Mouse (Mus musculus) lung, adult 2 months (tissue): ENCODE data around the gene Fam234b.

Experiments used
- CTCF ChIP-seq: fragments of 200-500 bp; IDR thresholded peaks from 2 replicates; pipeline ENCODE4 v1.5.1; 2011; ENCODE audit warnings: mild to moderate bottlenecking, low read length, control low read depth; ENCODE audit not compliant: insufficient read depth
- POLR2A ChIP-seq: fragments of 200-500 bp; IDR thresholded peaks from 2 replicates; pipeline ENCODE4 v1.6.1; 2011; ENCODE audit warnings: low read depth, mild to moderate bottlenecking, control low read depth, low read length, borderline replicate concordance; ENCODE audit errors: extremely low read depth

DNA sequence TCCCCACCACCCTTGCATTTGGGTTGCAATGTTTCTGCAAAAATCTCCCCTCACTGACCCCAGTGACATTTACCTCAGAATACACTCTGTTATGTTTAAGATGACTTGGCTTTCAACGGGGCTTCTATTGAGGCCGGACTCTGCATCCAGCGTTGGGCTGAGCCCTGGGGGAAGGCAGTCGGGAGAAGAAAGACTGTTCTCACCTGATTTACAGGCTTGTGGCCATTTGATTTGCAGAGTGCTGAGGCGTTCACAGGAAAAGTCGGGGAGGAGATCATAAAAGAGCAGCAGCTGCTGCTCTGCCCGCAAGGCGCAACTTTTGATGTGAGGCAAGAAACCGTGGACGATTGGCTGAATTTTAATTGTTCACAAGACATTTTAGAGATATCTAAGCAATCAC, 82.1 kb downstream of the Fam234b start:
- TF ChIP-seq CTCF (no peak), POLR2A (no peak)
